Mouse (Mus musculus) heart, embryonic 12.5 days (tissue): Measurements from ENCODE around the gene Prr13. TPM values are rescaled to one million over a fixed set of nuclear protein-coding genes. Genes with fewer than 3 reads are reported as not detected.

Source experiments
- ATAC-seq: fragments of 200-750 bp; cut with Nextera tagmentation; 2 replicates; pipeline ENCODE4 v1.8.0; 2017; ENCODE audit warnings: moderate TSS enrichment, moderate library complexity; ENCODE audit not compliant: insufficient number of reproducible peaks, low FRiP score
- H3K27ac ChIP-seq: fragments of 300-500 bp; sonication (generic); 2 replicates; pipeline ENCODE4 v1.5.1; 2016; ENCODE audit warnings: mild to moderate bottlenecking, moderate library complexity; ENCODE audit not compliant: poor library complexity, severe bottlenecking
- H3K27me3 ChIP-seq: fragments of 300-500 bp; sonication (generic); replicated peaks from 2 replicates; pipeline ENCODE4 v1.6.1; 2016; ENCODE audit warnings: mild to moderate bottlenecking, moderate library complexity
- H3K36me3 ChIP-seq: fragments of 300-500 bp; sonication (generic); 2 replicates; pipeline ENCODE4 v1.6.1; 2016; ENCODE audit warnings: mild to moderate bottlenecking, moderate library complexity
- H3K4me1 ChIP-seq: fragments of 300-500 bp; sonication (generic); replicated peaks from 2 replicates; pipeline ENCODE4 v1.6.1; 2016; ENCODE audit warnings: mild to moderate bottlenecking
- H3K4me2 ChIP-seq: fragments of 300-500 bp; sonication (generic); 2 replicates; pipeline ENCODE4 v1.6.1; 2016; ENCODE audit warnings: mild to moderate bottlenecking, moderate library complexity
- H3K4me3 ChIP-seq: fragments of 300-500 bp; sonication (generic); 2 replicates; pipeline ENCODE4 v1.5.1; 2016; ENCODE audit warnings: mild to moderate bottlenecking
- H3K9ac ChIP-seq: fragments of 300-500 bp; sonication (generic); 2 replicates; pipeline ENCODE4 v1.6.1; 2016; ENCODE audit warnings: mild to moderate bottlenecking, moderate library complexity
- H3K9me3 ChIP-seq: fragments of 300-500 bp; sonication (generic); replicated peaks from 2 replicates; pipeline ENCODE4 v1.6.1; 2016; ENCODE audit warnings: mild to moderate bottlenecking, moderate library complexity
- WGBS: fragments of 180-500 bp; shearing (Covaris S2); methylation state at CpG from one replicate; pipeline ENCODE4 v1.1.7; 2016; 5-methylcytosine and 5-hydroxymethylcytosine counted together
- polyA plus RNA-seq: library from polyadenylated mRNA; unstranded; fragments of >200 nt; fragmentation: Nextera tagmentation; extraction: Ambion mirVana; gene quantifications from 2 replicates; pipeline ENCODE4 v1.2.1, GENCODE M21; 2016

Gene Prr13
- polyA plus RNA-seq, 1 experiment from 2014 or later, result 116 TPM

GRCm38 (mm10) chr15:102433173-102433572, 25.7 kb upstream of the Prr13 start:
- Histone ChIP-seq H3K4me3 (no peak overlapping the region), H3K9me3 (no peaks in the 10 kb centered on the region), H3K4me2 (no peak overlapping the region), H3K9ac (no peak overlapping the region), H3K27ac (no peak overlapping the region), H3K36me3 (peaks cover 74% of the 10 kb centered on the region), H3K27me3 (no peaks in the 10 kb centered on the region), H3K4me1 (no peaks in the 10 kb centered on the region)
- ATAC-seq, result no peak
- 92% methylated on average over 4 of the region's 4 CpGs for WGBS

- Histone ChIP-seq H3K27me3 (no peaks in the 10 kb centered on the region), H3K9ac (no peak overlapping the region), H3K27ac (no peak overlapping the region), H3K4me3 (no peak overlapping the region), H3K9me3 (no peaks in the 10 kb centered on the region), H3K4me2 (no peak overlapping the region), H3K36me3 (peaks cover 5% of the 10 kb centered on the region; the same call in 1 of the 2 replicates), H3K4me1 (peaks cover 16% of the 10 kb centered on the region)
- peak; percentile 26; the same call in 1 of the 2 replicates for ATAC-seq
- 48% methylated on average over 2 of the region's 2 CpGs for WGBS
Observed at GRCm38 (mm10) chr15:102442490-102442889, 16.3 kb upstream of the Prr13 start.

DNA sequence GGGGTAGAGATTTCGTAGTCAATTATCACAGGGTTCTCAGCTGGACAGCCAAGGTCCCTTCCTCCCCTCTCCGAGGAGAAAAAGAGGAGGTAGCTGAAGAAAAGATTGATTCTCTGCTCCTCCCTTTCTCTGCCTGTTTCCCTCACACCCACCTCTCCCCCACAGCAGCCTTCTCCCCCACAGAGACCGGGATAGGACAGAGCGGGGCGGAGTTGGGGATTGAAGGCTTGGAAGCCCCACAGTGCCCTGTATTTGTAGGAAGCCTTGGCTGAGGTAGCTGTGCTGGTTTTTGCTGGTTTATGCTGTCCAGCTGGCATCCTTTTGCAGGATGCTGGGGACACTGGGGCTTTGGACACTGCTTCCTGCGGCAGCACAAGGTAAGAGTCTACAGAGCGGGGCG, 13.7 kb upstream of the Prr13 start, which contains the start of gene Amhr2:
Gene Amhr2, plus strand, starts transcription at position 222 of the 400 bp plus-strand sequence.
- H3K4me1 ChIP-seq, result peaks cover 16% of the 10 kb centered on the region
- no peaks in the 10 kb centered on the region for H3K36me3 ChIP-seq
- H3K27ac ChIP-seq, result no peak within 1 kb of the TSS
- H3K9me3 ChIP-seq, result no peaks in the 10 kb centered on the region
- 55% methylated on average over 8 of the region's 8 CpGs for WGBS
- no peak within 1 kb of the TSS for H3K4me3 ChIP-seq
- no peak within 1 kb of the TSS for H3K9ac ChIP-seq
- no peak within 1 kb of the TSS for H3K4me2 ChIP-seq
- no peak for ATAC-seq
- no peaks in the 10 kb centered on the region for H3K27me3 ChIP-seq

GRCm38 (mm10) chr15:102446448-102446847, 12.4 kb upstream of the Prr13 start:
- no peak for ATAC-seq
- Histone ChIP-seq H3K9ac (no peak overlapping the region), H3K27me3 (no peaks in the 10 kb centered on the region), H3K4me2 (no peak overlapping the region), H3K27ac (no peak overlapping the region), H3K36me3 (no peaks in the 10 kb centered on the region), H3K4me3 (no peak overlapping the region), H3K9me3 (no peaks in the 10 kb centered on the region), H3K4me1 (peaks cover 18% of the 10 kb centered on the region)
- 18% methylated on average over 5 of the region's 6 CpGs for WGBS

- Histone ChIP-seq H3K4me2 (no peak overlapping the region), H3K9ac (no peak overlapping the region), H3K36me3 (no peaks in the 10 kb centered on the region), H3K9me3 (no peaks in the 10 kb centered on the region), H3K4me1 (peaks cover 26% of the 10 kb centered on the region), H3K27ac (no peak overlapping the region), H3K4me3 (no peak overlapping the region), H3K27me3 (no peaks in the 10 kb centered on the region)
- ATAC-seq, result no peak
- whole genome bisulfite sequencing, result 43% methylated on average over 8 of the region's 8 CpGs
Observed at GRCm38 (mm10) chr15:102449366-102449765, 9.5 kb upstream of the Prr13 start.

- ATAC-seq, result no peak
- Histone ChIP-seq H3K4me1 (peaks cover 22% of the 10 kb centered on the region), H3K4me3 (no peak overlapping the region), H3K36me3 (no peaks in the 10 kb centered on the region), H3K9me3 (no peaks in the 10 kb centered on the region), H3K27me3 (no peaks in the 10 kb centered on the region), H3K9ac (no peak overlapping the region), H3K4me2 (no peak overlapping the region), H3K27ac (no peak overlapping the region)
- 45% methylated on average over 7 of the region's 7 CpGs for WGBS
Observed at GRCm38 (mm10) chr15:102450928-102451327, 7.9 kb upstream of the Prr13 start.

DNA sequence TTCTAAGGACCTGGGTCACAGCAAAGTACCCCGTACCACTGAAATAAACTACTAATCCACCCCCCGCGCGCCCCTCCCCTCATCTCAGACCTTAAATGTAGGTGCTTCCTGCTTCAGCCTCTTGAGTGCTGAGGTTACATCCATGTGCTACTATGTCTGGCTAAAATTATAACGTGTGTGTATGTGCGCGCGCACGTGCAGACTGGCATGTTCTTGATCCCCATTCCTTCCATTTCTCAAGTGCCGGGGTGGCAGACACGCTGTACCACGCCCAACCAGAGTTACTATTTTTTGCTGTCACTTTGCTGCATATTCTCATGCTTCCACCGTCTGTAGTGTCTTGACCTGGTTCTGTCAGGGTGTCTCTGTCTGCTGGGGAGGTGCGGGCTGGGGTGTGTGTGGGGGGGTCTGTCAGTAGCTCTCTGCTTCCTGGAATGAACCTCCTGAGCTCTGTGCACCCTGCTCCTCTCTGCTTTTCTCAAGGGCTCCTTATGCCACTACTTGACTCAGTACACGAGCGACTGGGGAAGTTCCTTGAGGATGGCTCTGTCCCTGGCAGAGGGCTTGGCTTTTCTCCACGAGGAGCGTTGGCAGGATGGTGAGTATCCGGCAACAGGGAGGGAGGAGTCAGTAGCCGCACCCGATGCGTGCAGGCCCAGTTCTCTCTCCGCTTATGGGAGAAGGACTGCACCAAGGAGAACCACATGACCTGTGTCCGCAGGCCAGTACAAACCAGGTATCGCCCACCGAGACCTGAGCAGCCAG, 7.0 kb upstream of the Prr13 start:
- H3K27ac ChIP-seq, result no peak overlapping the region
- no peak for ATAC-seq
- 77% methylated on average over 26 of the region's 26 CpGs for WGBS
- H3K4me2 ChIP-seq, result no peak overlapping the region
- H3K27me3 ChIP-seq, result no peaks in the 10 kb centered on the region
- H3K36me3 ChIP-seq, result no peaks in the 10 kb centered on the region
- H3K9ac ChIP-seq, result no peak overlapping the region
- no peaks in the 10 kb centered on the region for H3K9me3 ChIP-seq
- no peak overlapping the region for H3K4me3 ChIP-seq
- peaks cover 13% of the 10 kb centered on the region for H3K4me1 ChIP-seq

- Histone ChIP-seq H3K9me3 (no peaks in the 10 kb centered on the region), H3K27me3 (no peaks in the 10 kb centered on the region), H3K9ac (no peak overlapping the region), H3K36me3 (no peaks in the 10 kb centered on the region), H3K4me2 (no peak overlapping the region), H3K4me3 (no peak overlapping the region), H3K27ac (no peak overlapping the region), H3K4me1 (peaks cover 25% of the 10 kb centered on the region)
- no peak for ATAC-seq
- 31% methylated on average over 6 of the region's 6 CpGs for WGBS
Observed at GRCm38 (mm10) chr15:102455993-102456392, 2.8 kb upstream of the Prr13 start.

DNA sequence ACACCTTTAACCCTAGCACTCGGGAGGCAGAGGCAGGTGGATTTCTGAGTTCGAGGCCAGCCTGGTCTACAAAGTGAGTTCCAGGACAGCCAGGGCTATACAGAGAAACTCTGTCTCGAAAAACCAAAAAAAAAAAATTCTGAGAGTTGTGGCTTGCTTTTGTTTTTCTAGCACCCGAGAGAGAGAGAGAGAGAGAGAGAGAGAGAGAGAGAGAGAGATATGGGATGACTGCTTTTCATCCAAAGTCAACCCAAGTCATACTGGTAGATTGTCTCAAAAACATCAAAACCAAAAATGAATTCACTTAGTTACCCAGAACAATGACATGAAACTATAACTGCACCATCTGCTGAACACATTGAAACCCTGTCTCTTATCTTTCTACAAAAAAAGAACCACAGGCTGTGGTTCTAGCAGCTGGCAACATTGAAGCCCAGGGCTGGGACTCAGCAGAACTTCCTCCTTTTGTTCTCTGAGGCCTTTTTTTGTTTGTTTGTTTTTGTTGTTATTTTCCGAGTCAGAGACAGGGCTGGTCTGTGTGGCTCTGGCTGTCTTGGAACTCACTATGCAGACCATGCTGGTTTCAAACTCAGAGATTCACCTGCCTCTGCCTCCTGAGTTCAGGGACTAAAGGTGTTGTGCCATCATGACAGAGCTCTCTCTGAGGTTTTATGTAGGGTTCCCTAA, 635 bp upstream of the Prr13 start:
- Histone ChIP-seq H3K9me3 (no peaks in the 10 kb centered on the region), H3K36me3 (peaks cover 11% of the 10 kb centered on the region; the same call in 1 of the 2 replicates), H3K9ac (no peak overlapping the region), H3K4me2 (peak overlapping the region; percentile 66), H3K27me3 (no peaks in the 10 kb centered on the region), H3K4me1 (peaks cover 19% of the 10 kb centered on the region), H3K27ac (peak overlapping the region; percentile 52), H3K4me3 (peak overlapping the region; percentile 56)
- no peak for ATAC-seq
- 57% methylated on average over 5 of the region's 5 CpGs for WGBS

- Histone ChIP-seq H3K4me1 (peaks cover 19% of the 10 kb centered on the region), H3K9ac (peak overlapping the region; percentile 67), H3K27ac (peak overlapping the region; percentile 52), H3K4me3 (peak overlapping the region; percentile 56), H3K9me3 (no peaks in the 10 kb centered on the region), H3K36me3 (peaks cover 17% of the 10 kb centered on the region; the same call in 1 of the 2 replicates), H3K4me2 (peak overlapping the region; percentile 66), H3K27me3 (no peaks in the 10 kb centered on the region)
- no peak for ATAC-seq
- WGBS, result 27% methylated on average over 6 of the region's 6 CpGs
Observed at GRCm38 (mm10) chr15:102459381-102459780, 553 bp downstream of the Prr13 start.

DNA sequence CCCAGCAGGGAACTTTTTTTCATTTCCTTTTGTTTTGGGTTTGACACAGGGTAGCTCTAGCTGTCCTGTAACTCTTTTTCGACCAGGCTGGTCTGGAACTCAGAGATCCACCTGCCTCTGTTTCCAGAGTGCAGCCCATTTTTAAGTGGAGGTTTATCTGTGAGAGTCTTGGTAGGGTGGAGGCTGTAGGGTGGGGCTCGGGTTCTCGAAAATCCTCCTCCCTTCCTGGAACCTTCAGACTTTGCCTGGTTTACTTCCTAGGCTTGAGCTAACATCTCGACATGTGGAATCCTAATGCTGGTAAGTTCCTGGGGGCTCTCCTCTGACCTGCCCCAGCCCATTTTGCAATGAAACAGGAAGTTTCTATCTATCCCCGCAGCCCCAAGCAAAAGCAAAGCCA, 1.0 kb downstream of the Prr13 start:
- Histone ChIP-seq H3K4me3 (peak overlapping the region; percentile 56), H3K27me3 (no peaks in the 10 kb centered on the region), H3K4me2 (peak overlapping the region; percentile 66), H3K9ac (0 out of 2 replicates have a peak overlapping the region, but pooled peaks have one; percentile 5), H3K4me1 (peaks cover 19% of the 10 kb centered on the region), H3K27ac (peak overlapping the region; percentile 64), H3K36me3 (peaks cover 17% of the 10 kb centered on the region; the same call in 1 of the 2 replicates), H3K9me3 (no peaks in the 10 kb centered on the region)
- ATAC-seq, result peak; percentile 65
- WGBS, result 46% methylated on average over 5 of the region's 5 CpGs
